Mouse (Mus musculus) olfactory bulb, adult 2 months (tissue): ENCODE results near the gene Nf2. TPM values are rescaled to one million over a fixed set of nuclear protein-coding genes. Genes with fewer than 3 reads are reported as not detected.

ENCODE experiments used
- H3K27ac ChIP-seq: fragments of 200-500 bp; 2 replicates; pipeline ENCODE4 v1.5.1; 2012; ENCODE audit warnings: low read depth, low read length; ENCODE audit not compliant: insufficient read depth
- H3K4me1 ChIP-seq: fragments of 200-500 bp; 2 replicates; pipeline ENCODE4 v1.6.1; 2012; ENCODE audit warnings: low read length; ENCODE audit not compliant: control insufficient read depth, insufficient read depth
- H3K4me3 ChIP-seq: fragments of 200-500 bp; 2 replicates; pipeline ENCODE4 v1.5.1; 2012; ENCODE audit warnings: mild to moderate bottlenecking, low read depth, low read length, moderate library complexity; ENCODE audit not compliant: insufficient read depth
- CTCF ChIP-seq: fragments of 200-500 bp; IDR thresholded peaks from 2 replicates; pipeline ENCODE4 v1.5.1; 2012; ENCODE audit warnings: low read depth, mild to moderate bottlenecking, low read length, moderate library complexity; ENCODE audit not compliant: insufficient read depth
- POLR2A ChIP-seq: fragments of 200-500 bp; IDR thresholded peaks from 2 replicates; pipeline ENCODE4 v1.6.1; 2012; ENCODE audit warnings: mild to moderate bottlenecking, low read depth, low read length, moderate library complexity; ENCODE audit not compliant: insufficient read depth
- WGBS: fragments of 180-500 bp; shearing (Covaris S2); methylation state at CpG from one replicate; pipeline ENCODE4 v1.1.7; 2018; 5-methylcytosine and 5-hydroxymethylcytosine counted together
- polyA plus RNA-seq: library from polyadenylated mRNA; stranded (reverse); fragments of >200 nt; gene quantifications from 2 replicates; pipeline ENCODE4 v1.2.4, GENCODE M21; 2012; ENCODE audit warnings: low replicate concordance; ENCODE audit not compliant: missing spikeins, insufficient read depth, insufficient read length

Gene Nf2
- polyA plus RNA-seq, 1 experiment, result not detected

GRCm38 (mm10) chr11:4865645-4866251, 16.4 kb upstream of the Nf2 start:
- WGBS, result 33% methylated on average over 10 of the region's 10 CpGs
- Histone ChIP-seq H3K27ac (no peak overlapping the region), H3K4me3 (no peak overlapping the region), H3K4me1 (peaks cover 2% of the 10 kb centered on the region; the same call in 1 of the 2 replicates)
- TF ChIP-seq POLR2A (no peak), CTCF (no peak)

GRCm38 (mm10) chr11:4862730-4863129, 13.4 kb upstream of the Nf2 start:
- Histone ChIP-seq H3K4me1 (peaks cover 2% of the 10 kb centered on the region; the same call in 1 of the 2 replicates), H3K27ac (no peak overlapping the region), H3K4me3 (no peak overlapping the region)
- 94% methylated on average over 1 of the region's 1 CpGs for WGBS
- no peak for TF ChIP-seq POLR2A
- TF ChIP-seq CTCF, result no peak

- no peak overlapping the region for H3K27ac ChIP-seq
- peaks cover 2% of the 10 kb centered on the region; the same call in 1 of the 2 replicates for H3K4me1 ChIP-seq
- no peak overlapping the region for H3K4me3 ChIP-seq
- TF ChIP-seq CTCF (no peak), POLR2A (no peak)
- WGBS, result 23% methylated on average over 11 of the region's 11 CpGs
Measured at GRCm38 (mm10) chr11:4861816-4862604, 12.7 kb upstream of the Nf2 start.

- TF ChIP-seq CTCF, result no peak
- TF ChIP-seq POLR2A, result no peak
- Histone ChIP-seq H3K4me3 (no peak overlapping the region), H3K4me1 (peaks cover 2% of the 10 kb centered on the region; the same call in 1 of the 2 replicates), H3K27ac (no peak overlapping the region)
- WGBS, result 81% methylated on average over 1 of the region's 1 CpGs
Measured at GRCm38 (mm10) chr11:4860986-4861385, 11.7 kb upstream of the Nf2 start.

- Histone ChIP-seq H3K4me3 (no peak overlapping the region), H3K4me1 (peaks cover 2% of the 10 kb centered on the region; the same call in 1 of the 2 replicates), H3K27ac (no peak overlapping the region)
- 56% methylated on average over 2 of the region's 2 CpGs for WGBS
- no peak for TF ChIP-seq POLR2A
- no peak for TF ChIP-seq CTCF
Measured at GRCm38 (mm10) chr11:4858416-4858815, 9.1 kb upstream of the Nf2 start.

GRCm38 (mm10) chr11:4854181-4854580, 4.8 kb upstream of the Nf2 start:
- Histone ChIP-seq H3K27ac (no peak overlapping the region), H3K4me3 (no peak overlapping the region), H3K4me1 (no peaks in the 10 kb centered on the region)
- TF ChIP-seq POLR2A (no peak), CTCF (no peak)
- WGBS, result 91% methylated on average over 5 of the region's 5 CpGs

GRCm38 (mm10) chr11:4853021-4853420, 3.7 kb upstream of the Nf2 start:
- Histone ChIP-seq H3K4me1 (no peaks in the 10 kb centered on the region), H3K27ac (no peak overlapping the region), H3K4me3 (no peak overlapping the region)
- TF ChIP-seq POLR2A (no peak), CTCF (no peak)

- H3K4me3 ChIP-seq, result no peak overlapping the region
- peaks cover 3% of the 10 kb centered on the region; the same call in 1 of the 2 replicates for H3K4me1 ChIP-seq
- 93% methylated on average over 2 of the region's 2 CpGs for WGBS
- TF ChIP-seq POLR2A, result no peak
- no peak for TF ChIP-seq CTCF
- H3K27ac ChIP-seq, result no peak overlapping the region
Measured at GRCm38 (mm10) chr11:4850404-4850803, 1.1 kb upstream of the Nf2 start.
